Mouse (Mus musculus): ENCODE measurements around the gene Ubxn1. TPM values are rescaled to one million over a fixed set of nuclear protein-coding genes. Genes with fewer than 3 reads are reported as not detected.
"Not testable (repeated sequence)": the region's sequence is repeated elsewhere in the genome, so short reads cannot be mapped to it uniquely, and the experiment has no call there.

Ubxn1 gene
- polyA plus RNA-seq, 1 experiment from 2014 or later: 144 TPM

DNA sequence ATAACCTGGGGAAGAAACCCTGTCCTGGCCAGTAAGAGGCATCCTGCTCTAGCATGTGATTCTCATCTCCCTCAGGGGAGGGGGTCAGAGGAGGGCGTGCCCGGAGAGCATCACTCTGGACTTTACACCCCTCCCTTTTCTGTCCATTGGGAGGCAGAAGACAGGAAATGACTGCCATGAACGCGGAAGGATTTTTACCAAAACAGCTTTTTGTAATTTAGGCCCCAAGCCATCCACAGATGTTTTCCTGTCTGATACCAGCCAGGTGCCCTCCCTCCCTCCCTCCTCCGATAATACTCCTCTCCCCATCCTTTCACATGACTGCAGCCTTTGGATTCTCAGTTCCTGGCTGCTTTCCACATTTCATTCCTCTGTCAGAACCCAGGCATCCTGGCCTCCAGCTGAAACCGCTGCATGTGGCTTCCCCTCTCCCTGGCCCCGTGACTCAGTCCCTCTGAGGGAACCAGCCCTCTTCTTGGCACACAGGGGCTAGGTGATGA is 20.8 kb upstream of the Ubxn1 start, which contains the start of gene Lrrn4cl:
Gene Lrrn4cl (plus strand): TSS at position 367 of the 500 bp plus-strand sequence.
- Histone ChIP-seq H3K9me3 (ENCODE audit: control insufficient read depth, low read length) (no peaks in the 10 kb centered on the region), H3K36me3 (ENCODE audit: control insufficient read depth, insufficient read depth, low read length) (peaks cover 24% of the 10 kb centered on the region; the same call in 1 of the 2 replicates), H3K4me1 (ENCODE audit: control insufficient read depth, insufficient read depth, low read length) (0 out of 2 replicates have a peak, but pooled peaks cover 3% of the 10 kb centered on the region), H3K27ac (replicated peaks; ENCODE audit: low read depth, low read length) (peak within 1 kb of the TSS; percentile 46), H3K27me3 (replicated peaks; ENCODE audit: control insufficient read depth, insufficient read depth, low read length) (no peaks in the 10 kb centered on the region), H3K4me3 (ENCODE audit: low read depth, low read length) (no peak within 1 kb of the TSS), H3K4me2 (ENCODE audit: low read depth, low read length) (peak within 1 kb of the TSS; percentile 28; the same call in 1 of the 2 replicates), H3K9ac (ENCODE audit: low read depth, low read length) (peak within 1 kb of the TSS; percentile 37; the same call in 1 of the 2 replicates)
- DNase-seq (ENCODE audit: low spot score) (peak; percentile 72), ATAC-seq (ENCODE audit: low read depth) (peak; percentile 73; the same call in 1 of the 2 replicates)
- 12% methylated on average over 7 of the region's 7 CpGs for WGBS

- DNase-seq (ENCODE audit: low spot score): no peak
- no peak overlapping the region for H3K9ac ChIP-seq (ENCODE audit: low read depth, low read length)
- H3K4me1 ChIP-seq (ENCODE audit: control insufficient read depth, insufficient read depth, low read length): 0 out of 2 replicates have a peak, but pooled peaks cover 3% of the 10 kb centered on the region
- no peak overlapping the region for H3K27ac ChIP-seq (replicated peaks; ENCODE audit: low read depth, low read length)
- H3K9me3 ChIP-seq (ENCODE audit: control insufficient read depth, low read length): no peaks in the 10 kb centered on the region
- no peak for ATAC-seq (ENCODE audit: low read depth)
- no peaks in the 10 kb centered on the region for H3K27me3 ChIP-seq (replicated peaks; ENCODE audit: control insufficient read depth, insufficient read depth, low read length)
- H3K4me3 ChIP-seq (ENCODE audit: low read depth, low read length): no peak overlapping the region
- no peak overlapping the region for H3K4me2 ChIP-seq (ENCODE audit: low read depth, low read length)
- 55% methylated on average over 7 of the region's 7 CpGs for WGBS
- H3K36me3 ChIP-seq (ENCODE audit: control insufficient read depth, insufficient read depth, low read length): peaks cover 13% of the 10 kb centered on the region; the same call in 1 of the 2 replicates
Measured at GRCm38 (mm10) chr19:8851639-8852038, 19.7 kb upstream of the Ubxn1 start.

GRCm38 (mm10) chr19:8852236-8852928 is 18.9 kb upstream of the Ubxn1 start:
- H3K4me3 ChIP-seq (ENCODE audit: low read depth, low read length): no peak overlapping the region
- no peak overlapping the region for H3K4me2 ChIP-seq (ENCODE audit: low read depth, low read length)
- H3K9me3 ChIP-seq (ENCODE audit: control insufficient read depth, low read length): no peaks in the 10 kb centered on the region
- H3K4me1 ChIP-seq (ENCODE audit: control insufficient read depth, insufficient read depth, low read length): 0 out of 2 replicates have a peak, but pooled peaks cover 3% of the 10 kb centered on the region
- peaks cover 6% of the 10 kb centered on the region; the same call in 1 of the 2 replicates for H3K36me3 ChIP-seq (ENCODE audit: control insufficient read depth, insufficient read depth, low read length)
- 56% methylated on average over 10 of the region's 10 CpGs for WGBS
- H3K27me3 ChIP-seq (replicated peaks; ENCODE audit: control insufficient read depth, insufficient read depth, low read length): no peaks in the 10 kb centered on the region
- H3K9ac ChIP-seq (ENCODE audit: low read depth, low read length): no peak overlapping the region
- no peak for DNase-seq (ENCODE audit: low spot score)
- H3K27ac ChIP-seq (replicated peaks; ENCODE audit: low read depth, low read length): no peak overlapping the region
- peak; percentile 31; the same call in 1 of the 2 replicates for ATAC-seq (ENCODE audit: low read depth)

- 80% methylated on average over 3 of the region's 3 CpGs for WGBS
- DNase-seq (ENCODE audit: low spot score) (no peak), ATAC-seq (ENCODE audit: low read depth) (no peak)
- Histone ChIP-seq H3K27me3 (replicated peaks; ENCODE audit: control insufficient read depth, insufficient read depth, low read length) (no peaks in the 10 kb centered on the region), H3K4me1 (ENCODE audit: control insufficient read depth, insufficient read depth, low read length) (0 out of 2 replicates have a peak, but pooled peaks cover 3% of the 10 kb centered on the region), H3K9me3 (ENCODE audit: control insufficient read depth, low read length) (no peaks in the 10 kb centered on the region), H3K4me3 (ENCODE audit: low read depth, low read length) (no peak overlapping the region), H3K36me3 (ENCODE audit: control insufficient read depth, insufficient read depth, low read length) (no peaks in the 10 kb centered on the region), H3K27ac (replicated peaks; ENCODE audit: low read depth, low read length) (no peak overlapping the region), H3K4me2 (ENCODE audit: low read depth, low read length) (no peak overlapping the region), H3K9ac (ENCODE audit: low read depth, low read length) (no peak overlapping the region)
Measured at GRCm38 (mm10) chr19:8853117-8853516, 18.2 kb upstream of the Ubxn1 start.

GRCm38 (mm10) chr19:8857689-8858088 is 13.6 kb upstream of the Ubxn1 start:
- peak; percentile 41 for DNase-seq (ENCODE audit: low spot score)

DNA sequence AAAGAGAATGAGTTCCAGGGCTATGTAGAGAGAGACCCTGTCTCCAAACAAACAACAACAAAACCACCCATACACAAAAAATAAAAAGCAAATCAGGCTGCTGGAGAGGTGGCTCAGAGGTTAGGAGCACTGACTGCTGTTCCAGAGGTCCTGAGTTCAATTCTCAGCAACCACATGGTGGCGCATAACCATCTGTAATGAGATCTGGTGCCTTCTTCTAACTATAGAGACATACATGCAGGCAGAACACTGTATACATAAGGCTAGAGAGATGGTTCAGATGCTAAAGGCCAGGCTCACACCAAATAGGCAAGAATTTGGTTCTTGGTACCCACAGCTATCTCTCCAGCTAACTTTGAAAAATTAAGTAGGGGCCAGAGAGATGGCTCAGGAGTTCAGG is 12.3 kb upstream of the Ubxn1 start:
- H3K9ac ChIP-seq (ENCODE audit: low read depth, low read length): no peak overlapping the region
- H3K4me1 ChIP-seq (ENCODE audit: control insufficient read depth, insufficient read depth, low read length): no peaks in the 10 kb centered on the region
- H3K4me2 ChIP-seq (ENCODE audit: low read depth, low read length): no peak overlapping the region
- DNase-seq (ENCODE audit: low spot score): no peak
- no peak overlapping the region for H3K27ac ChIP-seq (replicated peaks; ENCODE audit: low read depth, low read length)
- 15% methylated on average over 1 of the region's 1 CpGs for WGBS
- no peaks in the 10 kb centered on the region for H3K36me3 ChIP-seq (ENCODE audit: control insufficient read depth, insufficient read depth, low read length)
- H3K4me3 ChIP-seq (ENCODE audit: low read depth, low read length): no peak overlapping the region
- H3K9me3 ChIP-seq (ENCODE audit: control insufficient read depth, low read length): no peaks in the 10 kb centered on the region
- no peak for ATAC-seq (ENCODE audit: low read depth)
- no peaks in the 10 kb centered on the region for H3K27me3 ChIP-seq (replicated peaks; ENCODE audit: control insufficient read depth, insufficient read depth, low read length)

More at GRCm38 (mm10) chr19:8857689-8858088, 13.6 kb upstream of the Ubxn1 start:
- WGBS: 43% methylated on average over 4 of the region's 4 CpGs
- ATAC-seq (ENCODE audit: low read depth): no peak
- H3K9me3 ChIP-seq (ENCODE audit: control insufficient read depth, low read length): no peaks in the 10 kb centered on the region
- H3K4me2 ChIP-seq (ENCODE audit: low read depth, low read length): no peak overlapping the region
- H3K27ac ChIP-seq (replicated peaks; ENCODE audit: low read depth, low read length): no peak overlapping the region
- H3K4me3 ChIP-seq (ENCODE audit: low read depth, low read length): no peak overlapping the region
- H3K27me3 ChIP-seq (replicated peaks; ENCODE audit: control insufficient read depth, insufficient read depth, low read length): no peaks in the 10 kb centered on the region
- no peaks in the 10 kb centered on the region for H3K4me1 ChIP-seq (ENCODE audit: control insufficient read depth, insufficient read depth, low read length)
- H3K9ac ChIP-seq (ENCODE audit: low read depth, low read length): no peak overlapping the region
- H3K36me3 ChIP-seq (ENCODE audit: control insufficient read depth, insufficient read depth, low read length): no peaks in the 10 kb centered on the region

DNA sequence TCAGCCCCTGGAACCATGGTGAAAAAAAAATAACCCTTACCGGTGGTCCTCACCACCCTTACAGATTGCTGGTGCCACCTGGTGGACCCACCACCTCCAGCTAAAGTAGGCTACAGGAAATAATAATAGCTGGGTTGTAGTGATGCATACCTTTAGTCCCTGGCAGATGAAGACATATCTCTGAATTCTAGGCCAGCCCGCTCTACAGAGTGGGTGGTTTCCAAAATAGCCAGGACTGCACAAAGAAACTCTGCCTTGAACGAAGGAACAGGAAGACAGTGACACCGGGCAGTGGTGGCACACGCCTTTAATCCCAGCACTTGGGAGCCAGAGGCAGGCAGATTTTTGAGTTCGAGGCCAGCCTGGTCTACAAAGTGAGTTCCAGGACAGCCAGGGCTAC is 7.0 kb upstream of the Ubxn1 start:
- H3K9ac ChIP-seq (ENCODE audit: low read depth, low read length): no peak overlapping the region
- no peak for ATAC-seq (ENCODE audit: low read depth)
- WGBS: 80% methylated on average over 6 of the region's 6 CpGs
- H3K27me3 ChIP-seq (replicated peaks; ENCODE audit: control insufficient read depth, insufficient read depth, low read length): no peaks in the 10 kb centered on the region
- H3K9me3 ChIP-seq (ENCODE audit: control insufficient read depth, low read length): no peaks in the 10 kb centered on the region
- no peaks in the 10 kb centered on the region for H3K4me1 ChIP-seq (ENCODE audit: control insufficient read depth, insufficient read depth, low read length)
- H3K27ac ChIP-seq (replicated peaks; ENCODE audit: low read depth, low read length): no peak overlapping the region
- H3K4me2 ChIP-seq (ENCODE audit: low read depth, low read length): no peak overlapping the region
- no peak for DNase-seq (ENCODE audit: low spot score)
- H3K36me3 ChIP-seq (ENCODE audit: control insufficient read depth, insufficient read depth, low read length): no peaks in the 10 kb centered on the region
- no peak overlapping the region for H3K4me3 ChIP-seq (ENCODE audit: low read depth, low read length)

GRCm38 (mm10) chr19:8870381-8870780 is 915 bp upstream of the Ubxn1 start:
- Histone ChIP-seq H3K4me3 (ENCODE audit: low read depth, low read length) (peak overlapping the region; percentile 78; the same call in 1 of the 2 replicates), H3K36me3 (ENCODE audit: control insufficient read depth, insufficient read depth, low read length) (peaks cover 21% of the 10 kb centered on the region), H3K4me2 (ENCODE audit: low read depth, low read length) (peak overlapping the region; percentile 90)
- DNase-seq (ENCODE audit: low spot score); H3K27ac ChIP-seq (replicated peaks; ENCODE audit: low read depth, low read length); H3K9ac ChIP-seq (ENCODE audit: low read depth, low read length); H3K4me1 ChIP-seq (ENCODE audit: control insufficient read depth, insufficient read depth, low read length); H3K9me3 ChIP-seq (ENCODE audit: control insufficient read depth, low read length); H3K27me3 ChIP-seq (replicated peaks; ENCODE audit: control insufficient read depth, insufficient read depth, low read length); ATAC-seq (ENCODE audit: low read depth): not testable (repeated sequence)
- 67% methylated on average over 3 of the region's 3 CpGs for WGBS

All from embryonic facial prominence, embryonic 14.5 days (tissue).